Mouse (Mus musculus): ENCODE data around the gene Fgfr2. TPM values are rescaled to one million over a fixed set of nuclear protein-coding genes. Genes with fewer than 3 reads are reported as not detected.
"Not testable (repeated sequence)": the region's sequence is repeated elsewhere in the genome, so short reads cannot be mapped to it uniquely, and the experiment has no call there.

Fgfr2 gene
- polyA plus RNA-seq, 1 experiment from 2014 or later = 106 TPM

- Histone ChIP-seq H3K27me3 (replicated peaks; ENCODE audit: control insufficient read depth, insufficient read depth, low read length) (no peaks in the 10 kb centered on the region), H3K27ac (replicated peaks; ENCODE audit: low read depth, low read length) (no peak overlapping the region), H3K4me2 (ENCODE audit: low read depth, low read length) (no peak overlapping the region), H3K4me3 (ENCODE audit: low read depth, low read length) (no peak overlapping the region), H3K9ac (ENCODE audit: low read depth, low read length) (no peak overlapping the region), H3K36me3 (ENCODE audit: control insufficient read depth, insufficient read depth, low read length) (no peaks in the 10 kb centered on the region), H3K9me3 (ENCODE audit: control insufficient read depth, low read length) (no peaks in the 10 kb centered on the region), H3K4me1 (ENCODE audit: control insufficient read depth, insufficient read depth, low read length) (0 out of 2 replicates have a peak, but pooled peaks cover 2% of the 10 kb centered on the region)
- DNase-seq (ENCODE audit: low spot score) (no peak), ATAC-seq (ENCODE audit: low read depth) (no peak)
- 81% methylated on average over 3 of the region's 3 CpGs for WGBS
Measured at GRCm38 (mm10) chr7:130600074-130600473, 2523.1 kb downstream of the Fgfr2 start.

GRCm38 (mm10) chr7:130597546-130597945, 2525.6 kb downstream of the Fgfr2 start:
- Histone ChIP-seq H3K36me3 (ENCODE audit: control insufficient read depth, insufficient read depth, low read length) (no peaks in the 10 kb centered on the region), H3K9ac (ENCODE audit: low read depth, low read length) (no peak overlapping the region), H3K4me2 (ENCODE audit: low read depth, low read length) (no peak overlapping the region), H3K9me3 (ENCODE audit: control insufficient read depth, low read length) (no peaks in the 10 kb centered on the region), H3K4me3 (ENCODE audit: low read depth, low read length) (no peak overlapping the region), H3K27ac (replicated peaks; ENCODE audit: low read depth, low read length) (no peak overlapping the region), H3K27me3 (replicated peaks; ENCODE audit: control insufficient read depth, insufficient read depth, low read length) (no peaks in the 10 kb centered on the region), H3K4me1 (ENCODE audit: control insufficient read depth, insufficient read depth, low read length) (0 out of 2 replicates have a peak, but pooled peaks cover 2% of the 10 kb centered on the region)
- DNase-seq (ENCODE audit: low spot score) = no peak
- no peak for ATAC-seq (ENCODE audit: low read depth)
- WGBS = 57% methylated on average over 6 of the region's 6 CpGs

- not testable (repeated sequence) for H3K4me1 ChIP-seq (ENCODE audit: control insufficient read depth, insufficient read depth, low read length); H3K27me3 ChIP-seq (replicated peaks; ENCODE audit: control insufficient read depth, insufficient read depth, low read length); H3K4me3 ChIP-seq (ENCODE audit: low read depth, low read length); H3K9ac ChIP-seq (ENCODE audit: low read depth, low read length); H3K27ac ChIP-seq (replicated peaks; ENCODE audit: low read depth, low read length); H3K4me2 ChIP-seq (ENCODE audit: low read depth, low read length); H3K9me3 ChIP-seq (ENCODE audit: control insufficient read depth, low read length); H3K36me3 ChIP-seq (ENCODE audit: control insufficient read depth, insufficient read depth, low read length); ATAC-seq (ENCODE audit: low read depth)
- peak; percentile 62 for DNase-seq (ENCODE audit: low spot score)
- WGBS = 43% methylated on average over 8 of the region's 19 CpGs
Measured at GRCm38 (mm10) chr7:130596079-130596855, 2526.9 kb downstream of the Fgfr2 start.

GRCm38 (mm10) chr7:130593375-130594239, 2529.5 kb downstream of the Fgfr2 start:
- not testable (repeated sequence) for H3K4me1 ChIP-seq (ENCODE audit: control insufficient read depth, insufficient read depth, low read length); DNase-seq (ENCODE audit: low spot score); H3K27ac ChIP-seq (replicated peaks; ENCODE audit: low read depth, low read length); H3K36me3 ChIP-seq (ENCODE audit: control insufficient read depth, insufficient read depth, low read length); H3K4me2 ChIP-seq (ENCODE audit: low read depth, low read length); H3K9ac ChIP-seq (ENCODE audit: low read depth, low read length); H3K4me3 ChIP-seq (ENCODE audit: low read depth, low read length); H3K9me3 ChIP-seq (ENCODE audit: control insufficient read depth, low read length); H3K27me3 ChIP-seq (replicated peaks; ENCODE audit: control insufficient read depth, insufficient read depth, low read length)
- ATAC-seq (ENCODE audit: low read depth) = peak; percentile 13; the same call in 1 of the 2 replicates
- 58% methylated on average over 6 of the region's 11 CpGs for WGBS

- not testable (repeated sequence) for H3K4me1 ChIP-seq (ENCODE audit: control insufficient read depth, insufficient read depth, low read length); H3K9ac ChIP-seq (ENCODE audit: low read depth, low read length); H3K4me3 ChIP-seq (ENCODE audit: low read depth, low read length); H3K36me3 ChIP-seq (ENCODE audit: control insufficient read depth, insufficient read depth, low read length); H3K27ac ChIP-seq (replicated peaks; ENCODE audit: low read depth, low read length); H3K9me3 ChIP-seq (ENCODE audit: control insufficient read depth, low read length); H3K27me3 ChIP-seq (replicated peaks; ENCODE audit: control insufficient read depth, insufficient read depth, low read length); DNase-seq (ENCODE audit: low spot score); H3K4me2 ChIP-seq (ENCODE audit: low read depth, low read length)
- 0 out of 2 replicates have a peak, but pooled peaks have one; percentile 11 for ATAC-seq (ENCODE audit: low read depth)
- no CpG with 5 or more reads among the region's 11 CpGs for WGBS
Measured at GRCm38 (mm10) chr7:130592975-130593374, 2530.2 kb downstream of the Fgfr2 start.

GRCm38 (mm10) chr7:130590845-130591437, 2532.2 kb downstream of the Fgfr2 start:
- H3K36me3 ChIP-seq (ENCODE audit: control insufficient read depth, insufficient read depth, low read length) = no peaks in the 10 kb centered on the region
- H3K9me3 ChIP-seq (ENCODE audit: control insufficient read depth, low read length) = no peaks in the 10 kb centered on the region
- no peak overlapping the region for H3K4me2 ChIP-seq (ENCODE audit: low read depth, low read length)
- H3K9ac ChIP-seq (ENCODE audit: low read depth, low read length) = no peak overlapping the region
- H3K27me3 ChIP-seq (replicated peaks; ENCODE audit: control insufficient read depth, insufficient read depth, low read length) = no peaks in the 10 kb centered on the region
- WGBS = 71% methylated on average over 8 of the region's 8 CpGs
- DNase-seq (ENCODE audit: low spot score) = no peak
- no peak overlapping the region for H3K4me3 ChIP-seq (ENCODE audit: low read depth, low read length)
- ATAC-seq (ENCODE audit: low read depth) = no peak
- H3K27ac ChIP-seq (replicated peaks; ENCODE audit: low read depth, low read length) = no peak overlapping the region
- no peaks in the 10 kb centered on the region for H3K4me1 ChIP-seq (ENCODE audit: control insufficient read depth, insufficient read depth, low read length)

GRCm38 (mm10) chr7:130590081-130590828, 2532.9 kb downstream of the Fgfr2 start:
- Histone ChIP-seq H3K4me2 (ENCODE audit: low read depth, low read length) (no peak overlapping the region), H3K27me3 (replicated peaks; ENCODE audit: control insufficient read depth, insufficient read depth, low read length) (no peaks in the 10 kb centered on the region), H3K9me3 (ENCODE audit: control insufficient read depth, low read length) (no peaks in the 10 kb centered on the region), H3K27ac (replicated peaks; ENCODE audit: low read depth, low read length) (no peak overlapping the region), H3K36me3 (ENCODE audit: control insufficient read depth, insufficient read depth, low read length) (no peaks in the 10 kb centered on the region), H3K4me1 (ENCODE audit: control insufficient read depth, insufficient read depth, low read length) (no peaks in the 10 kb centered on the region), H3K4me3 (ENCODE audit: low read depth, low read length) (no peak overlapping the region), H3K9ac (ENCODE audit: low read depth, low read length) (no peak overlapping the region)
- DNase-seq (ENCODE audit: low spot score) (peak; percentile 50), ATAC-seq (ENCODE audit: low read depth) (peak; percentile 51; the same call in 1 of the 2 replicates)
- WGBS = 57% methylated on average over 13 of the region's 13 CpGs

- WGBS = 85% methylated on average over 2 of the region's 2 CpGs
- no peak overlapping the region for H3K4me3 ChIP-seq (ENCODE audit: low read depth, low read length)
- H3K36me3 ChIP-seq (ENCODE audit: control insufficient read depth, insufficient read depth, low read length) = no peaks in the 10 kb centered on the region
- H3K4me1 ChIP-seq (ENCODE audit: control insufficient read depth, insufficient read depth, low read length) = no peaks in the 10 kb centered on the region
- H3K4me2 ChIP-seq (ENCODE audit: low read depth, low read length) = no peak overlapping the region
- no peaks in the 10 kb centered on the region for H3K9me3 ChIP-seq (ENCODE audit: control insufficient read depth, low read length)
- ATAC-seq (ENCODE audit: low read depth) = no peak
- no peaks in the 10 kb centered on the region for H3K27me3 ChIP-seq (replicated peaks; ENCODE audit: control insufficient read depth, insufficient read depth, low read length)
- DNase-seq (ENCODE audit: low spot score) = no peak
- H3K9ac ChIP-seq (ENCODE audit: low read depth, low read length) = no peak overlapping the region
- no peak overlapping the region for H3K27ac ChIP-seq (replicated peaks; ENCODE audit: low read depth, low read length)
Measured at GRCm38 (mm10) chr7:130586521-130587072, 2536.6 kb downstream of the Fgfr2 start.
